Mouse (Mus musculus) G1E (cell line): ENCODE data around the gene Ahnak. TPM values are rescaled to one million over a fixed set of nuclear protein-coding genes. Genes with fewer than 3 reads are reported as not detected.

Source experiments
- ATAC-seq: 2 replicates; pipeline ENCODE4 v1.8.0; 2016; ENCODE audit warnings: mild to moderate bottlenecking; ENCODE audit not compliant: insufficient number of reproducible peaks, poor library complexity, low FRiP score, severe bottlenecking; ENCODE audit errors: extremely low read depth
- DNase-seq: peaks from one replicate; pipeline ENCODE4 v3.0.0; 2012; ENCODE audit warnings: low spot score
- H3K27me3 ChIP-seq: 2 replicates; pipeline ENCODE4 v1.6.1; 2012; ENCODE audit warnings: mild to moderate bottlenecking, low read length, inconsistent platforms; ENCODE audit not compliant: insufficient read depth
- H3K36me3 ChIP-seq: replicated peaks from 2 replicates; pipeline ENCODE3; 2012; ENCODE audit warnings: mild to moderate bottlenecking, inconsistent platforms
- H3K4me1 ChIP-seq: 2 replicates; pipeline ENCODE4 v1.6.1; 2012; ENCODE audit warnings: low read depth, low read length, inconsistent platforms, mixed read lengths; ENCODE audit not compliant: insufficient read depth
- H3K4me3 ChIP-seq: 2 replicates; pipeline ENCODE4 v1.5.1; 2012; ENCODE audit warnings: low read depth, mild to moderate bottlenecking, inconsistent platforms, low read length, moderate library complexity, mixed read lengths
- H3K9me3 ChIP-seq: replicated peaks from 2 replicates; pipeline ENCODE4 v1.6.1; 2012; ENCODE audit warnings: inconsistent platforms
- CTCF ChIP-seq: IDR thresholded peaks from 2 replicates; pipeline ENCODE4 v1.5.1; 2012; ENCODE audit warnings: low read depth, low read length, inconsistent platforms, mixed read lengths
- GATA1 ChIP-seq: IDR thresholded peaks from 2 replicates; pipeline ENCODE4 v1.6.1; 2012; ENCODE audit warnings: borderline replicate concordance, low read length, inconsistent platforms, mixed read lengths
- GATA2 ChIP-seq: IDR thresholded peaks from 2 replicates; pipeline ENCODE4 v1.6.1; 2012; ENCODE audit warnings: low read depth, low read length, inconsistent platforms, borderline replicate concordance
- POLR2AphosphoS5 ChIP-seq: IDR thresholded peaks from 2 replicates; pipeline ENCODE4 v1.6.1; 2012; ENCODE audit warnings: low read depth, low read length, inconsistent platforms; ENCODE audit not compliant: insufficient replicate concordance
- TAL1 ChIP-seq: conservative IDR thresholded peaks from 2 replicates; pipeline ENCODE4 v1.6.1; 2012; ENCODE audit warnings: low read depth, low read length, inconsistent platforms, mixed read lengths
- polyA plus RNA-seq: library from polyadenylated mRNA; stranded (reverse); fragments of >175 nt; gene quantifications from 2 replicates; pipeline ENCODE4 v1.2.3, GENCODE M21; 2012
- total RNA-seq, 2 experiments: library from RNA; stranded (forward) in 1 of 2; stranded (reverse) in 1 of 2; fragments of 200-1000 nt in 1 of 2; fragments of >200 nt in 1 of 2; fragmentation: Nextera tagmentation in 1 of 2; gene quantifications; 2 replicates each; pipeline ENCODE4 v1.2.3; 2014 to 2017

Gene Ahnak
- total and polyA plus RNA-seq, 3 experiments = 10.4 to 124 (median 27.8) TPM

- Histone ChIP-seq H3K9me3 (no peaks in the 10 kb centered on the region), H3K4me3 (no peak overlapping the region), H3K4me1 (peaks cover 72% of the 10 kb centered on the region), H3K27me3 (peaks cover 19% of the 10 kb centered on the region), H3K36me3 (peaks cover 20% of the 10 kb centered on the region)
- ATAC-seq = no peak
- DNase-seq = no peak
- no peak for TF ChIP-seq CTCF
Measured at GRCm38 (mm10) chr19:8985891-8986290, 3.2 kb upstream of the Ahnak start.

DNA sequence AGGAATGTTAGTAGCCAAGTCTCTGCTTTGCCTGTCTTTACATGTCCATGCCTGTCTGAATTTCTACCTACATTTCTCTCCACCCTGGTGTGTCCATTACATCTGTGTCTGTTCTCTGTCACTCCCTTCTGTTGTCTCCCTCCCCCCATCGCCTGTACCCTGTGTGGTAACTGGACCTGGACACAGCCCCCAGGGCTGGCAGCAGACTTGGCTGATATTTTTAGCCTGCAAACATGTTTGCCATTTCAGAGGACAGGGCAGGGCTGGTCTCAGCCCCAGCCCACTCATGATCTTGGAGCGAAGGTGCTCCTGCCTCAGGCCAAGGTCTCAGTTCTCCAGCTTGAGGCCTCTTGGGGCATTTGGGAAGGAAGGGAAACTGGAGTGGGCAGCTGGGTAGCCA lies 1.3 kb upstream of the Ahnak start:
- peaks cover 19% of the 10 kb centered on the region for H3K27me3 ChIP-seq
- H3K9me3 ChIP-seq = no peaks in the 10 kb centered on the region
- ATAC-seq = no peak
- H3K36me3 ChIP-seq = peaks cover 8% of the 10 kb centered on the region
- H3K4me1 ChIP-seq = peaks cover 72% of the 10 kb centered on the region
- no peak overlapping the region for H3K4me3 ChIP-seq
- DNase-seq = no peak
- TF ChIP-seq POLR2AphosphoS5 (no peak), GATA2 (no peak), CTCF (no peak), GATA1 (no peak), TAL1 (no peak)

DNA sequence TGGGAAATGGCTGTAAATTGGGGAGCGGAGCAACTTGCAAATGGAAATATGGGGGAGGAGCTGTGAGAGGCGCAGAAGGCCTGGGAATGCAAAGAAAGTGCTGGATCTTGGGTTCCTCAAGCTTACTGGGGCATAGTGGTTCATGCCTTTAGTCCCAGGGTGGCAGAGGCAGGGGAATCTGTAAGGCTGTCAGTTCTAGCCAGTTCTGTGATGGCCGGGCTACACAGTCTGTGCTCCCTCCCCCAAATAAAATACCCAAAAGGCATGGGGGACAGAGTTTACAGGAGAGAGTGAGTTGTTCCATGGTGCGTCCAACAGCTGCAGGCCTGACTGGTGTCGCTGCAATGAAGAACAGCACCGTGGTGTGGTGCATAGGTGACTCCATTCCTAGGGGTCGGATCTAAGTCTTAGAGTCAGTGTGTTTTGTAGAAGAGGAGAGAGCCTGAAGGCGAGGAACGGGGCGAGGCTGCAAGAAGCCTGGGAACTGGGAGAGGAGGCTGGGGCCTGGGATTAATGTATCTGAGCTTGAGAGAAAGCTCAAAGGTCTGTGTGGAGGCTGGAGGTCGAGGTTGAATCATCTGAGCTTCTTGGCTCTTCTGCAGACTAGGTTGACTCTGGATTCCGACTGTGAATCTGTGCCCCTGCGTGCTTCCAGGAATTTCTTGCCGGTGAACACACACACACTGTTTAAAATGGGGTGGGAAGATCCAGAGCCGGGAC lies 578 bp upstream of the Ahnak start:
- H3K9me3 ChIP-seq = no peaks in the 10 kb centered on the region
- ATAC-seq = no peak
- peaks cover 4% of the 10 kb centered on the region for H3K36me3 ChIP-seq
- H3K4me3 ChIP-seq = peak overlapping the region; percentile 75; the same call in 1 of the 2 replicates
- no peak for DNase-seq
- peaks cover 72% of the 10 kb centered on the region for H3K4me1 ChIP-seq
- H3K27me3 ChIP-seq = peaks cover 19% of the 10 kb centered on the region
- TF ChIP-seq TAL1 = no peak
- no peak for TF ChIP-seq GATA2
- TF ChIP-seq CTCF = no peak
- TF ChIP-seq GATA1 = no peak
- TF ChIP-seq POLR2AphosphoS5 = no peak

GRCm38 (mm10) chr19:8989567-8990431 lies 715 bp downstream of the Ahnak start:
- DNase-seq (peak; percentile 72), ATAC-seq (0 out of 2 replicates have a peak, but pooled peaks have one; percentile 43)
- H3K4me3 ChIP-seq = peak overlapping the region; percentile 75
- H3K36me3 ChIP-seq = peaks cover 4% of the 10 kb centered on the region
- TF ChIP-seq GATA2 (no peak), POLR2AphosphoS5 (no peak), TAL1 (no peak), CTCF (no peak), GATA1 (no peak)
- peaks cover 19% of the 10 kb centered on the region for H3K27me3 ChIP-seq
- no peaks in the 10 kb centered on the region for H3K9me3 ChIP-seq
- peaks cover 66% of the 10 kb centered on the region for H3K4me1 ChIP-seq

- no peak for ATAC-seq
- Histone ChIP-seq H3K4me1 (peaks cover 73% of the 10 kb centered on the region), H3K27me3 (peaks cover 19% of the 10 kb centered on the region), H3K36me3 (peaks cover 4% of the 10 kb centered on the region), H3K4me3 (peak overlapping the region; percentile 75; the same call in 1 of the 2 replicates), H3K9me3 (no peaks in the 10 kb centered on the region)
- TF ChIP-seq GATA2 (no peak), CTCF (no peak), GATA1 (no peak), POLR2AphosphoS5 (no peak), TAL1 (no peak)
- no peak for DNase-seq
Measured at GRCm38 (mm10) chr19:8990432-8991102, 1.5 kb downstream of the Ahnak start.
